Comparison of ENCODE assay signal across 11 mouse cellular contexts in the genomic region with DNA sequence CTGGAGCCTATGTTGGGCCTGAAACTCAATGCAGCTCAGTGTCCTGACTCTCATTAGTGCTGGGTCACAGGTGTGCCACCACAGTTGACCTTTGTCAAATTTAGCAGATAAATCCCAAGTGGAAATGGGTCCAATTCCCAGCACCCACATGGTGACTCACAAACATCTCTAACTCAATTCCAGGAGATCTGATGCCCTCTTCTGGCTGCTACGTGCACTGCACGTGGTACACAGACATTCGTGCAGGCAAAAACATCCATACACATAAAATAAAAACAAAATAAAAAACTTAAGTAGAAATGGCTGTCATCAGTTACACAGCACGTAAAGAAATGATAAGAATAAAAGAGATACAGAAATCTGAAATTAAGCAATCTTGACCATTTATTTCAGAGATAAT. TPM values are rescaled to one million over a fixed set of nuclear protein-coding genes. Genes with fewer than 3 reads are reported as not detected.
DNase-seq lines count a peak whose midpoint lies in the region; ATAC-seq and TF ChIP-seq lines count a peak whose summit lies in the region.
"Had no signal": no experiment of that assay in that cellular context is flagged by ENCODE, and none has a peak within 500 bp of the region (broad histone marks: within the 10 kb centered on the region; RNA-seq: fewer than 3 reads in every experiment).

No protein-coding gene starts in this region.

- TF ChIP-seq CTCF in kidney, adult 2 months (conservative IDR thresholded peaks at IDR 0.05; ENCODE audit: insufficient read depth, insufficient read length, low read depth, low read length) = peak; percentile 32
- TF ChIP-seq CTCF in bone marrow, adult 2 months (IDR thresholded peaks at IDR 0.05; ENCODE audit: control insufficient read depth, insufficient read depth, low read length) = peak; percentile 40
- peak; percentile 44 for TF ChIP-seq CTCF in stomach, postnatal 0 days (IDR thresholded peaks at IDR 0.05; ENCODE audit: low read depth)

- no peak for ATAC-seq in stomach, postnatal 0 days (ENCODE audit: low FRiP score, low TSS enrichment)
- no peak for ATAC-seq in neural tube, embryonic 15.5 days (ENCODE audit: low FRiP score)

- H3K9me3 ChIP-seq in stomach, postnatal 0 days (ENCODE audit: control insufficient read depth, low read length) = no peaks in the 10 kb centered on the region
- no peaks in the 10 kb centered on the region for H3K9me3 ChIP-seq in neural tube, embryonic 15.5 days (replicated peaks)

- no peak overlapping the region for H3K9ac ChIP-seq in stomach, postnatal 0 days (ENCODE audit: low read length)
- H3K9ac ChIP-seq in neural tube, embryonic 15.5 days (replicated peaks) = no peak overlapping the region

- no peak overlapping the region for H3K4me2 ChIP-seq in stomach, postnatal 0 days (replicated peaks; ENCODE audit: low read depth)
- H3K4me2 ChIP-seq in neural tube, embryonic 15.5 days = no peak overlapping the region

- DNase-seq in kidney, adult 2 months = no peak
- DNase-seq in kidney, postnatal 4 days = no peak
- peak; percentile 34 to 43 for DNase-seq in thymus, postnatal 36 days
- no peak for DNase-seq in thymus, adult 18-20 months
- DNase-seq in stomach, postnatal 0 days (ENCODE audit: low spot score) = no peak
- DNase-seq in ovary, postnatal 10 days (ENCODE audit: low spot score) = no peak
- DNase-seq: gastrocnemius, postnatal 25 days; kidney, adult 8-10 months; lung, postnatal 36 days had no signal

- 97% methylated on average over 4 of the region's 4 CpGs for WGBS in kidney, adult 2 months
- 93% methylated on average over 4 of the region's 4 CpGs for WGBS in bone marrow, adult 2 months
- WGBS in stomach, postnatal 0 days = 92% methylated on average over 4 of the region's 4 CpGs
- whole genome bisulfite sequencing in neural tube, embryonic 15.5 days = 97% methylated on average over 4 of the region's 4 CpGs

- no peak for TF ChIP-seq EP300 in stomach, postnatal 0 days (optimal IDR thresholded peaks at IDR 0.05)

- H3K27me3 ChIP-seq in kidney, adult 2 months (replicated peaks; ENCODE audit: control insufficient read depth, insufficient read depth, low read length) = no peaks in the 10 kb centered on the region; the same call in 1 of the 2 replicates
- no peaks in the 10 kb centered on the region for H3K27me3 ChIP-seq in stomach, postnatal 0 days (ENCODE audit: control insufficient read depth, insufficient read depth, low read length)
- no peaks in the 10 kb centered on the region for H3K27me3 ChIP-seq in neural tube, embryonic 15.5 days (replicated peaks)

- H3K4me1 ChIP-seq in kidney, adult 2 months (ENCODE audit: control insufficient read depth, insufficient read depth, low read length) = no peaks in the 10 kb centered on the region
- H3K4me1 ChIP-seq in bone marrow, adult 2 months (ENCODE audit: control insufficient read depth, insufficient read depth, low read length) = no peaks in the 10 kb centered on the region; the same call in 1 of the 2 replicates
- no peaks in the 10 kb centered on the region for H3K4me1 ChIP-seq in stomach, postnatal 0 days (replicated peaks; ENCODE audit: control insufficient read depth, insufficient read depth)
- H3K4me1 ChIP-seq in neural tube, embryonic 15.5 days = peaks cover 24% of the 10 kb centered on the region

- peaks cover 1% of the 10 kb centered on the region; the same call in 1 of the 2 replicates for H3K36me3 ChIP-seq in kidney, adult 2 months (ENCODE audit: control insufficient read depth, insufficient read depth, low read length)
- no peaks in the 10 kb centered on the region for H3K36me3 ChIP-seq in stomach, postnatal 0 days (ENCODE audit: control insufficient read depth, insufficient read depth, low read length)
- no peaks in the 10 kb centered on the region for H3K36me3 ChIP-seq in neural tube, embryonic 15.5 days

- H3K27ac ChIP-seq in kidney, adult 2 months (ENCODE audit: insufficient read depth, low read depth, low read length) = no peak overlapping the region
- H3K27ac ChIP-seq in bone marrow, adult 2 months (ENCODE audit: control insufficient read depth, insufficient read depth, low read depth, low read length, poor library complexity) = no peak overlapping the region
- no peak overlapping the region for H3K27ac ChIP-seq in stomach, postnatal 0 days (replicated peaks)
- H3K27ac ChIP-seq in neural tube, embryonic 15.5 days (replicated peaks) = no peak overlapping the region

- no peak for TF ChIP-seq POLR2A in kidney, adult 2 months (IDR thresholded peaks at IDR 0.05; ENCODE audit: low read depth, low read length)
- no peak for TF ChIP-seq POLR2A in bone marrow, adult 2 months (IDR thresholded peaks at IDR 0.05; ENCODE audit: borderline replicate concordance, control insufficient read depth, low read depth, low read length)

- no peak overlapping the region for H3K4me3 ChIP-seq in kidney, adult 2 months (ENCODE audit: insufficient read depth, low read depth, low read length)
- no peak overlapping the region for H3K4me3 ChIP-seq in bone marrow, adult 2 months (replicated peaks; ENCODE audit: control insufficient read depth, low read depth, low read length)
- H3K4me3 ChIP-seq in stomach, postnatal 0 days (ENCODE audit: low read depth, low read length) = no peak overlapping the region
- no peak overlapping the region for H3K4me3 ChIP-seq in neural tube, embryonic 15.5 days (replicated peaks)

RNA-seq across cellular contexts. Expression of a gene that starts 51.9 kb away (rescaled TPM):
- polyA plus RNA-seq in kidney, adult 2 months (2012; rRNA removed) = 0.09 and 0.27 TPM in 2 replicates
- 0.65 and 0.70 TPM in 2 replicates for polyA plus RNA-seq in bone marrow, adult 2 months (2011; ENCODE audit: insufficient read depth, insufficient read length, low replicate concordance, missing spikeins)
- 0.12 TPM in 1 of 2 replicates, not detected in the other for polyA plus RNA-seq in stomach, postnatal 0 days (2015; fragmentation: Nextera tagmentation; extraction: Ambion mirVana)
- not detected in 2 replicates for polyA plus RNA-seq in neural tube, embryonic 15.5 days (2015; fragmentation: Nextera tagmentation; extraction: Ambion mirVana)

RNA-seq across cellular contexts. Expression of a gene that starts 52.5 kb away (rescaled TPM):
- polyA plus RNA-seq in kidney, adult 2 months (2012; rRNA removed) = 69.8 and 73.8 TPM in 2 replicates
- polyA plus RNA-seq in bone marrow, adult 2 months (2011; ENCODE audit: insufficient read depth, insufficient read length, low replicate concordance, missing spikeins) = 298 and 306 TPM in 2 replicates
- 24.3 and 26.7 TPM in 2 replicates for polyA plus RNA-seq in stomach, postnatal 0 days (2015; fragmentation: Nextera tagmentation; extraction: Ambion mirVana)
- 48.1 and 51.3 TPM in 2 replicates for polyA plus RNA-seq in neural tube, embryonic 15.5 days (2015; fragmentation: Nextera tagmentation; extraction: Ambion mirVana)

Comparison
In these comparisons a context has a peak if more than half of its experiments do, and no peak if none do; other contexts are left out.
1. DNase-seq: peak in thymus, postnatal 36 days (2 of 2); none in kidney, adult 2 months (single experiment), kidney, postnatal 4 days (0 of 2), thymus, adult 18-20 months (0 of 2), stomach, postnatal 0 days (single experiment) and ovary, postnatal 10 days (single experiment).
2. Peak in every context shown above with its lines, with median percentiles within 50 percentile points of each other: CTCF ChIP-seq.